Mouse (Mus musculus): Measurements from ENCODE around the gene Rab25.
A peak's percentile ranks its signal among the peaks of the same experiment; 100 is the strongest.

Rab25 gene

GRCm38 (mm10) chr3:88542486-88542885, 5.6 kb downstream of the Rab25 start:
- DNase-seq (ENCODE audit: low read depth, low spot score) = no peak

- DNase-seq (ENCODE audit: low read depth, low spot score) = no peak
Observed at GRCm38 (mm10) chr3:88541622-88542401, 6.3 kb downstream of the Rab25 start.

DNA sequence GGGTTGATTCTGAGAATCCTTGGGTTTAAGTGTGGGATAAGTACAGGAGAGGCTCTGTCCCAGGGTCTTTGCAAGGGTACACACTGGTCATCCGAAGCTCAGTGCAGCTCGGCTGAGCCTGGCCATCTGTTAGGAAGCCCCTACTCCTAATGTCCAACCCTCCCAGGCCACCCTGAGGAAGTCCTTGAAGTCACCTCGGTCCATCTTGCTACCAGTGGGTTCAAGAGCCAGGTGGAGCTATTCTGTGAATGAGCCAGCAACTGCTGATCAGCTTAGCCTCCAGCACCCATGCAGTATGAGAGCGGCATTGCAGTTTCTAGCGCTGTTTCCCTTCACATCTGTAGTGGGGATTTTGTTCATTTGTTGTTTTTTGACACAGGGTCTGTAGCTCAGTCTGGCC, 8.0 kb downstream of the Rab25 start:
- no peak for DNase-seq (ENCODE audit: low read depth, low spot score)

- DNase-seq (ENCODE audit: low read depth, low spot score) = no peak
Observed at GRCm38 (mm10) chr3:88539397-88539796, 8.7 kb downstream of the Rab25 start.

DNA sequence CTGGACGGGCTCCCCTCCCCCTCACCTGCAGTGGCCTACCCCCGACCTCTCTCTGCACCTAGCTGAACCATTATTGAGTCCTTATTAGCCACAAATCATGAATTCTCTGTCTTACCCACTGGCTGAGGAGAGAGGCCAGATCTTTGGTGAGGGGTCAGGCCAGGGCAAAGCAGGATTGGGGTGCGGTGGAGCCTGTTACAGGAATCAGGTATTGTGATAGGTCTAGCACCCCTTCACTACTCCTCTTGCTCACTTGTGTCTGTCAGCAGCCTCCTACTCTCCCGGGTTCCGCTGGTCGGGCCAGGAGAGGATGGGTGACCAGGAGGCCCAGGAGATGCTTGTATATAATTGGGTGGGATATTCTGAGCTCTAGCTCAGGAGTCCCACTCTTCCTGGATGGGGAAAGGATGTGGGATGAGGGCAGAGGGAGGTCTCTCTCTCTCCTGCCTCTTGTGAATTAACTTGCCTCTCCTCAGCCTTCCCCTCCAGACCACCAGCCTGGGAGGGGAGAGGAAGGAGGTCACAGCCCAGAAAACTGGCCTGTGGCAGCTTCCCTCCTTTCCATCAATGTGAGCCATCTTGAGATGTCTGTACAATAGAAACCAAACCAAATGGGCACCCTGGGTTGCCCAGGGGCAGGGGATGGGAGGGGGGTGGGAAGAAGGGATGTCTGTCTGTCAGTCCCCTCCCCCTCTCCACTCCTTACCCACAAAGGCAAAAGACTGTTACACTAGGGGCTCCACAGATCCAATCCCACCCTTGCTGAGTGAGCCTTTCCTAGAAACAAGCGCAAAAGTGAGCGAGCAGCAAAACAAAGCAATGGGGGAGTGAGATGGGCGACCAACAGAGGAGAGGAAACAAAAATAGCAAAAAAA, 9.6 kb downstream of the Rab25 start:
- no peak for DNase-seq (ENCODE audit: low read depth, low spot score)

- DNase-seq (ENCODE audit: low read depth, low spot score) = no peak
Observed at GRCm38 (mm10) chr3:88537146-88537545, 11.0 kb downstream of the Rab25 start.

DNA sequence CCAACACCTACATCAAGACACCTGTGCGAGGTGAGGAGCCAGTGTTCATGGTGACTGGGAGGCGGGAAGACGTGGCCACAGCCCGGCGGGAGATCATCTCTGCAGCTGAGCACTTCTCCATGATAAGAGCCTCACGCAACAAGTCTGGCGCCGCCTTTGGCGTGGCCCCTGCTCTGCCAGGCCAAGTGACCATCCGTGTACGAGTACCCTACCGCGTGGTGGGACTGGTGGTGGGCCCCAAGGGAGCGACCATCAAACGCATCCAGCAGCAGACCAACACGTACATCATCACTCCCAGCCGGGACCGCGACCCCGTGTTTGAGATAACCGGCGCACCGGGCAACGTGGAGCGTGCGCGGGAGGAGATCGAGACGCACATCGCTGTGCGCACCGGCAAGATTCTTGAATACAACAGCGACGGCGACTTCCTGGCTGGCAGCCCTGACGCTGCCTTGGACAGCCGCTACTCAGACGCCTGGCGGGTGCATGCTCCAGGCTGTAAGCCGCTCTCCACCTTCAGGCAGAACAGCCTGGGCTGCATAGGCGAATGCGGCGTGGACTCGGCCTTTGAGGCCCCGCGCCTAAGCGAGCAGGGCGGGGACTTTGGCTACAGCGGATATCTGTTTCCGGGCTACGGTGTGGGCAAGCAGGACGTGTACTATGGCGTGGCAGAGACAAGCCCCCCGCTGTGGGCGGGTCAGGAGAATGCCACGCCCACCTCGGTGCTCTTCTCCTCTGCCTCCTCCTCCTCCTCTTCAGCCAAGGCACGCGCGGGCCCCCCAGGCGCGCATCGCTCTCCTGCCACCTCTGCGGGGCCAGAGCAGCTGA, 11.8 kb downstream of the Rab25 start:
- DNase-seq (ENCODE audit: low read depth, low spot score) = peak; percentile 27

DNA sequence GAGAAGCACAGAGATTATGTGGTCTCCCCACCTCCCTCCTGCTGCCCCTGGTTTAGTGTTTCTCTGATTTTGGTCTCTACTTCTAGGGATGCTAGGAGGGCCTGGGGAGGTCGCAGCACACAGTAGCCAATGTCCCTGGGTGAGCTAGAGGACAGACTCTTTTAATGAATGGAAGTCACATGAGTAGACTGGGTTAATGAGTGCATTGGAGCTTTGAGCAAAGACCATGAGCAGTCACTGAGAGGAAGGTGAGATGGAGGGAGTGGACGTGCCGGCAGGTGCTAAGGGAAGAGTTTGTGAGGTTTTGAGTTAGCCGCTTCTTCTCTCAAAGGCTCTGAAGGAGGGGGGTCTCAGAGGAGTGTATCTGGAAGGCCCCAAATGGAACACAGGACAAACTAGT, 12.6 kb downstream of the Rab25 start:
- DNase-seq (ENCODE audit: low read depth, low spot score) = no peak

DNA sequence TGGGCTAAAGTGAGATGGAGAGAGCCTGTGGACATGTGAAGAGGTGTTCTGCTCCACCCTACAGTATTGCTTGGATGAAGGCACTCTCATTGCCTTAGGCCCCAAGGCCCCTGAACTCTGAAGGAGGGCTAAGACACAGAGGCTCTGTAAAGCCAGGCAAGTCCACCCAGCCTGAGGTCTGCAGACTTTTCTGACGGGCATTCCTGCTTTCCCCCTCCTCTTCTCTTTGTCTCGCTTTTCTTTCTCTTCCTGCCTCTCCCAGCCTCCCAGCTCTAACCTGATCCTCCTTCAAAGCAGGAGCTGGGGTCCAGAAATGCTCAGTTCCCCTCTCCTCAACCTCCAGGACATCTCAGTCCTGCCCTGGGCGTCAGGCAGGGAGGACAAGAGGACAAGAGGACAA, 13.1 kb downstream of the Rab25 start:
- no peak for DNase-seq (ENCODE audit: low read depth, low spot score)

GRCm38 (mm10) chr3:88533706-88534105, 14.4 kb downstream of the Rab25 start:
- DNase-seq (ENCODE audit: low read depth, low spot score) = no peak

GRCm38 (mm10) chr3:88532689-88533511, 15.2 kb downstream of the Rab25 start:
- DNase-seq (ENCODE audit: low read depth, low spot score) = peak; percentile 28

- no peak for DNase-seq (ENCODE audit: low read depth, low spot score)
Observed at GRCm38 (mm10) chr3:88532299-88532674, 15.8 kb downstream of the Rab25 start, which contains the start of gene Mex3a. Gene Mex3a (plus strand): TSS chr3:88532395.

GRCm38 (mm10) chr3:88531348-88532298, 16.5 kb downstream of the Rab25 start:
- peak; percentile 85 for DNase-seq (ENCODE audit: low read depth, low spot score)

- no peak for DNase-seq (ENCODE audit: low read depth, low spot score)
Observed at GRCm38 (mm10) chr3:88530082-88530864, 17.8 kb downstream of the Rab25 start.

GRCm38 (mm10) chr3:88529204-88530000, 18.7 kb downstream of the Rab25 start:
- DNase-seq (ENCODE audit: low read depth, low spot score) = no peak

DNA sequence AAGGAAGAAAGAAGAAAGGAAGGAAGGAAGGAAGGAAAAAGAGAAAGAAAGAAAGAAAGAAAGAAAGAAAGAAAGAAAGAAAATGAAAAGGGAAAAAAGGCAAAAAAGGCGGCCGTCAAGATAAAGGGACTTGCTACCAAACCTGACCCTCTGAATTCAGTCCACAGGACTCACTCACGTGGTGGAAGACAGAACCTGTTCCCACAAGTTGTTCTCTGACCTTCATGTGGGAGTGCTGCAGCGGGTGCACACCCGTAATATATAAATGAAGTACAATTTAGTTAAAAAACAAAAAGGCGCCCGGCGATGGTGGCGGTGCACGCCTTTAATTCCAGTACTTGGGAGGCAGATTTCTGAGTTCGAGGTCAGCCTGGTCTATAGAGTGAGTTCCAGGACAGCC, 19.5 kb downstream of the Rab25 start:
- no peak for DNase-seq (ENCODE audit: low read depth, low spot score)

DNA sequence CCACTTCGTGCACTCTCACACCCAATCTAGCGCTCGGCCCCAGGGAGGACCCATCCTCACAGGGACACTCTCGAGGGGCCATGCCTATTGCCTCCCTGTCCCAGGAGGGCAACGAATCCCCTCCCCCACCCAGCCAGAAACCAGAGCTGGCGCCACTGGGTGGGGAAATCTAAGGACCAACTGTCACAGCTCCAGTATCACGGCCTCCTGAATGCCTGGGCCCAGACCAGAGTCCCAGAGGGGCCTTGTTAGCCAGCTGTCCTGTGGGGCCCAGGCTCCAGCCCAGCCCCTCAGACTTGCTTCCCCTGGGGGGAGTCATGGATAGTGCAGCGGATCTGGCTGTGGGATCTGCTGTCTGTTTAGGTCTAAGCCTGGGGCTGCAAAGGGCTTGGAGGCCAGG, 20.5 kb downstream of the Rab25 start:
- DNase-seq (ENCODE audit: low read depth, low spot score) = no peak

Data from CD4-positive helper T cell, adult 2 months (primary cell).